Mouse (Mus musculus) hindbrain, postnatal 0 days (tissue): ENCODE results near the gene Ddx23. TPM values are rescaled to one million over a fixed set of nuclear protein-coding genes. Genes with fewer than 3 reads are reported as not detected.

ENCODE experiments used
- ATAC-seq: fragments of 200-750 bp; cut with Nextera tagmentation; 2 replicates; pipeline ENCODE4 v1.8.0; 2017; ENCODE audit warnings: mild to moderate bottlenecking, moderate TSS enrichment, moderate library complexity
- DNase-seq: peaks from one replicate; pipeline ENCODE4 v3.0.0-alpha.2; 2015; ENCODE audit warnings: low spot score
- H3K27ac ChIP-seq: fragments of 300-500 bp; sonication (generic); 2 replicates; pipeline ENCODE4 v1.5.1; 2014; ENCODE audit warnings: mild to moderate bottlenecking
- H3K27me3 ChIP-seq: fragments of 300-500 bp; sonication (generic); 2 replicates; pipeline ENCODE4 v1.6.1; 2014; ENCODE audit warnings: low read length, mixed read lengths; ENCODE audit not compliant: insufficient read depth
- H3K36me3 ChIP-seq: fragments of 300-500 bp; sonication (generic); 2 replicates; pipeline ENCODE4 v1.6.1; 2014; ENCODE audit warnings: low read length, mixed read lengths; ENCODE audit not compliant: insufficient read depth
- H3K4me1 ChIP-seq: fragments of 300-500 bp; sonication (generic); 2 replicates; pipeline ENCODE4 v1.6.1; 2014; ENCODE audit warnings: antibody characterized with exemption, low read length, mixed read lengths; ENCODE audit not compliant: insufficient read depth
- H3K4me2 ChIP-seq: fragments of 300-500 bp; sonication (generic); 2 replicates; pipeline ENCODE4 v1.6.1; 2014; ENCODE audit warnings: low read depth, mild to moderate bottlenecking, low read length, moderate library complexity, mixed read lengths
- H3K4me3 ChIP-seq: fragments of 300-500 bp; sonication (generic); 2 replicates; pipeline ENCODE4 v1.5.1; 2014; ENCODE audit warnings: low read length
- H3K9ac ChIP-seq: fragments of 300-500 bp; sonication (generic); replicated peaks from 2 replicates; pipeline ENCODE4 v1.6.1; 2014; ENCODE audit warnings: mild to moderate bottlenecking, low read length, moderate library complexity, mixed read lengths
- H3K9me3 ChIP-seq: fragments of 300-500 bp; sonication (generic); 2 replicates; pipeline ENCODE4 v1.6.1; 2016; ENCODE audit warnings: low read length, mixed read lengths
- CTCF ChIP-seq: IDR thresholded peaks from 2 replicates; pipeline ENCODE4 v1.5.1; 2016; ENCODE audit warnings: antibody characterized with exemption, control low read depth, low read depth
- WGBS: fragments of 180-500 bp; shearing (Covaris S2); extraction: QIAGEN DNeasy Blood & Tissue Kit; methylation state at CpG from one replicate; pipeline ENCODE4 v1.1.7; 2014; 5-methylcytosine and 5-hydroxymethylcytosine counted together
- polyA plus RNA-seq: library from polyadenylated mRNA; unstranded; fragments of >200 nt; fragmentation: Nextera tagmentation; extraction: Ambion mirVana; gene quantifications from 2 replicates; pipeline ENCODE4 v1.2.1, GENCODE M21; 2015
- total RNA-seq: library from RNA; depleted of rRNA; stranded (reverse); fragments of >200 nt; gene quantifications from 2 replicates; pipeline ENCODE4 v1.2.3, GENCODE M21; 2014

Gene Ddx23
- total and polyA plus RNA-seq, 2 experiments from 2014 or later: 20.1 to 52.9 TPM

GRCm38 (mm10) chr15:98645057-98646026 is 17.4 kb downstream of the Ddx23 start:
- H3K4me3 ChIP-seq: no peak overlapping the region
- no peak overlapping the region for H3K9ac ChIP-seq
- no peaks in the 10 kb centered on the region for H3K4me1 ChIP-seq
- no peak overlapping the region for H3K27ac ChIP-seq
- DNase-seq (no peak), ATAC-seq (no peak)
- no peaks in the 10 kb centered on the region for H3K27me3 ChIP-seq
- peaks cover 85% of the 10 kb centered on the region for H3K36me3 ChIP-seq
- no peaks in the 10 kb centered on the region for H3K9me3 ChIP-seq
- WGBS: 84% methylated on average over 24 of the region's 24 CpGs
- no peak for TF ChIP-seq CTCF
- H3K4me2 ChIP-seq: no peak overlapping the region

GRCm38 (mm10) chr15:98644406-98644805 is 18.3 kb downstream of the Ddx23 start:
- DNase-seq (no peak), ATAC-seq (no peak)
- Histone ChIP-seq H3K4me2 (no peak overlapping the region), H3K4me3 (no peak overlapping the region), H3K9me3 (no peaks in the 10 kb centered on the region), H3K4me1 (no peaks in the 10 kb centered on the region), H3K27me3 (no peaks in the 10 kb centered on the region), H3K27ac (no peak overlapping the region), H3K36me3 (peaks cover 76% of the 10 kb centered on the region), H3K9ac (no peak overlapping the region)
- WGBS: 87% methylated on average over 12 of the region's 12 CpGs
- TF ChIP-seq CTCF: no peak

DNA sequence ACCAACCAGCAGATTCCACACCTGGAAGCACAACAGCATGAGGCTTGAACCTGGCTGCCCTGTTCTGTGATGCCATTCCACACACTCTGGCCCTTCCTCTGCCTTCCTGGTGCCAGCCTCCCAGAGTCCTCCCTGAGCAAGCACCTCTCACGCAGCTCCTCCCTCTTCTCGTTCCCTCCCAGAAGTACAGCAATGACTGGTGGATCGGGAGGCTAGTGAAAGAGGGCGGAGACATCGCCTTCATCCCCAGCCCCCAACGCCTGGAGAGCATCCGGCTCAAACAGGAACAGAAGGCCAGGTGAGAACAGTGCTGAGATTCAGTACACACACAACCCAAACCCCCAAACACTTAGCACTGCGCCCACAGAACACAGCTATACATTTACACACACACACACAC is 22.5 kb downstream of the Ddx23 start:
- peaks cover 11% of the 10 kb centered on the region for H3K4me1 ChIP-seq
- H3K27me3 ChIP-seq: no peaks in the 10 kb centered on the region
- DNase-seq (no peak), ATAC-seq (no peak)
- no peaks in the 10 kb centered on the region for H3K9me3 ChIP-seq
- no peak overlapping the region for H3K27ac ChIP-seq
- H3K4me3 ChIP-seq: no peak overlapping the region
- H3K36me3 ChIP-seq: peaks cover 41% of the 10 kb centered on the region
- H3K4me2 ChIP-seq: no peak overlapping the region
- no peak for TF ChIP-seq CTCF
- WGBS: 44% methylated on average over 8 of the region's 8 CpGs
- no peak overlapping the region for H3K9ac ChIP-seq

DNA sequence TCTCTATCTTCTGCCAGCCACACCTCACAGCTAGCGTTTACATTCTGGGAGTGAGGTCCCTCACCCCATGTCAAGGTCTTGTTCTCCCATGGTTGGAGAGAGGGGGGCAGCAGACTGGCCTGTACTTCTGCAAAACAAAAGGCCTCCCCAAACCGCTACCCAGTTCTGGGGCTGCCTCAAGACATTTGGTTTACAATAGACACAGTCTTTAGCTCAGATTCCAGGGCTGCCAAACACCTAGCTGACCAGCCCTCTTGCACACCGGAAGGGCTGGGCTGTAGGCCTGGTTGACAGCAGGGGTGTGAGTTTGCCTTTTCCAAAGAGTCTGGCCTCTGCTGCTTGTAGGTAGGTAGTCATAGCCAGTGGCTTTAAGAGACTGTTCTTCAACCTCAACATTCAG is 25.5 kb downstream of the Ddx23 start:
- Histone ChIP-seq H3K4me1 (peaks cover 19% of the 10 kb centered on the region), H3K4me2 (peak overlapping the region; percentile 72), H3K9ac (no peak overlapping the region; the same call in 1 of the 2 replicates), H3K9me3 (no peaks in the 10 kb centered on the region), H3K4me3 (no peak overlapping the region), H3K36me3 (peaks cover 18% of the 10 kb centered on the region; the same call in 1 of the 2 replicates), H3K27me3 (no peaks in the 10 kb centered on the region), H3K27ac (no peak overlapping the region)
- no peak for DNase-seq
- no peak for ATAC-seq
- WGBS: 37% methylated on average over 3 of the region's 3 CpGs
- no peak for TF ChIP-seq CTCF

- peak overlapping the region; percentile 72 for H3K4me2 ChIP-seq
- no peak overlapping the region for H3K27ac ChIP-seq
- H3K27me3 ChIP-seq: no peaks in the 10 kb centered on the region
Observed at GRCm38 (mm10) chr15:98636517-98636916, 26.2 kb downstream of the Ddx23 start.

DNA sequence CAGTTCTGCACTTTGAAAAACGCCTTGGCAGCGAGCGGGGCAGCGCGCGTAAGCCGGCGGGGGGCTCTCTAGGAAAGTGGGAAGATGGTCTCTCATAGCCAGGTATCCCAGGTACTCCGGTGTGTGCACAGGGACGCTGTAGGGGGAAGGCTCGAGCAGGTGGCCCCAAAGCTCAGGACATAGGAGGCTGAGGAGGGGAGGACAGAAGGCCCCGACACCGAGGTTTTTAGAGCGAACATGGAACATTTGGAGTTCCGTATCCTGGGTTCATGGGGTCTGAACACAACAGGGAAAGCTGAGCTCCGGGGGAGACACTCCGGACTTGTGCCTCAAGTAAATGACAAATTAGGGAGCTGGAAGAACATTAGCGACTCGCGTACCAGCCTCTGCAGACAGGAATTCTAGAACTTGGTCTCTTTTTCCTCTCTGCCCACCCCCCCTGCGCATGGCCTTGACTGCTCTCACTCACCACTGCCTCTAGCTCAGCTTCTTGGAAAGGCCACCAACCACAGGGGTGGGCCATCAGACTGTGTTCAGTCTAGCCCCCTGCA is 27.3 kb downstream of the Ddx23 start:
- TF ChIP-seq CTCF: peak; percentile 31; the same call in 1 of the 2 replicates
- under 1% methylated on average over 18 of the region's 21 CpGs for WGBS
- Histone ChIP-seq H3K36me3 (0 out of 2 replicates have a peak, but pooled peaks cover under 1% of the 10 kb centered on the region), H3K27me3 (no peaks in the 10 kb centered on the region), H3K4me3 (peak overlapping the region; percentile 69), H3K27ac (peak overlapping the region; percentile 91), H3K9ac (peak overlapping the region; percentile 83), H3K4me2 (peak overlapping the region; percentile 72), H3K4me1 (peaks cover 25% of the 10 kb centered on the region), H3K9me3 (no peaks in the 10 kb centered on the region)
- ATAC-seq: peak; percentile 27; the same call in 1 of the 2 replicates
- peak; percentile 46 for DNase-seq

More at GRCm38 (mm10) chr15:98636517-98636916, 26.2 kb downstream of the Ddx23 start:
- no peak for TF ChIP-seq CTCF
- no peaks in the 10 kb centered on the region for H3K9me3 ChIP-seq
- 17% methylated on average over 5 of the region's 5 CpGs for WGBS
- ATAC-seq: no peak
- peak overlapping the region; percentile 83 for H3K9ac ChIP-seq
- peaks cover 25% of the 10 kb centered on the region for H3K4me1 ChIP-seq
- peaks cover 12% of the 10 kb centered on the region; the same call in 1 of the 2 replicates for H3K36me3 ChIP-seq
- peak overlapping the region; percentile 69 for H3K4me3 ChIP-seq
- DNase-seq: peak; percentile 66
